Mouse (Mus musculus) skeletal muscle tissue, adult 2 months (tissue): Measurements from ENCODE around the gene Evx2.
A peak's percentile ranks its signal among the peaks of the same experiment; 100 is the strongest.

ENCODE experiments used
- DNase-seq: peaks from one replicate; pipeline ENCODE4 v3.0.0-alpha.2; 2012; ENCODE audit warnings: low read depth, low spot score

The Evx2 gene

GRCm38 (mm10) chr2:74620368-74620767 is 39.0 kb downstream of the Evx2 start:
- no peak for DNase-seq

- no peak for DNase-seq
Observed at GRCm38 (mm10) chr2:74619676-74620246, 39.6 kb downstream of the Evx2 start.

DNA sequence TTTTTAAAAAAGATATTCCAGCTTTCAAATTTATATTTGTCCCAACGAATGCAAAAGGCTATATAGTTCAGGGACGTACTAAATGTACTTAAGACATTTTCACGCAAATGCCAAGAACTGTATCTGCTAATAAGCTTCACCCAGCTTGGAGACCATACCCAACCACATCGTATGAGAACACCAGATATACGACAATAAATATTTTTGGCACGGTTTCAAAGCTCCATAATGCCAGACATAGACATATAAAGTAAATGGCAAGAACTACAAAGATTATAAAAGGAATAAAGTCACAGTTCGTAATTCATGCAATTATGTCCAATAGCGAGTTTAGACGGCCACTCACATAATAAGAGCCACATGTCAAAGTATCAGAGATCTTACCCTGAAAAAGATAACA is 41.7 kb downstream of the Evx2 start:
- no peak for DNase-seq

DNA sequence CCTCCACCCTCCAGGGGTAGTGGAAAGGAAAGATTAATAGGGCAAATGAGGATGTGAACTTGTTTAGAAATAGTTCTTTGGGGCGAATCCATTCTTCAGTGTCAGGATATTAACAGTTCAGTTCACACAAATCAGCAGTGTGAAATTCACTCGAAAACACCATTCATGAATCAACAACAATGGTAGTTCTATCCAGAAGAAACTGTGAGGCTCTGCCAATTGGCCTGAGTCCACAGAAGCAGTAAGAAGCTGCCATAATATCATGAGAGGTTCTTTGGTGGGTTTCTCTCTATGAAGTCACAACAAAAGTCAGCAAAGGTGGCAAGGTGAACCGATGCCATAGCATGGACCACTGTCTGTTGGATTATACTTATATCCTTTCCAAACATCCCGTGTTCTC is 48.0 kb downstream of the Evx2 start:
- DNase-seq = no peak

- DNase-seq = no peak
Observed at GRCm38 (mm10) chr2:74609350-74609749, 50.0 kb downstream of the Evx2 start.

DNA sequence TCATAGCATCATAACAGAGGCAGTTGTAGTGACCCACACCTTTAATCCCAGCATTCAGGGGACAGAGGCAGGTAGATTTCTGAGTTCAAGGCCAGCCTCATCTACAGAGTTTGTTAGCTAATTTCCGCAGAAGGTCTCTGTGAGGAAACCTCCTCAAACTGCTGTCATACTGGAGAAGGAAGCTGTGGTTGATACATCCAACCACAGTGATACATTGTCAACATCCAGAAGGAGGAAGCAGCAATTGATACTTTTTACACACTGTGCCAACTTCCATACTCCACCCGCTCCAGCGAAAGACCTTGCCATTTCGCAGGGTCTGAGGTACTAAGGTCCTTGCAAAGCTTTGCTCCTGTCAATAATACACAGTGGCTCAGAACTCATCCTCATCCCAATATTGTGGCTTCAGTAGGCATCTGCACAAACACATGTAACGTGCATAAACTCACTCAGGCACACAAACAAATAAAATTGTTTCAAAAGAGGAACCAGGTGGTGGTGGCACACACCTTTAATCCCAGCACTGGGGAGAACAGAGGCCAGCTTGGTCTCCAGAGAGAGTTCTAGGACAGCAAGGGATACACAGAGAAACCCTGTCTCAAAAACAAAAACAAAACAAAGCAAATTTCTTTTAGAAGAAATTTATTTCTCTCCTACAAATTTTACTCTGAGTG is 53.1 kb downstream of the Evx2 start:
- DNase-seq = peak; percentile 2

DNA sequence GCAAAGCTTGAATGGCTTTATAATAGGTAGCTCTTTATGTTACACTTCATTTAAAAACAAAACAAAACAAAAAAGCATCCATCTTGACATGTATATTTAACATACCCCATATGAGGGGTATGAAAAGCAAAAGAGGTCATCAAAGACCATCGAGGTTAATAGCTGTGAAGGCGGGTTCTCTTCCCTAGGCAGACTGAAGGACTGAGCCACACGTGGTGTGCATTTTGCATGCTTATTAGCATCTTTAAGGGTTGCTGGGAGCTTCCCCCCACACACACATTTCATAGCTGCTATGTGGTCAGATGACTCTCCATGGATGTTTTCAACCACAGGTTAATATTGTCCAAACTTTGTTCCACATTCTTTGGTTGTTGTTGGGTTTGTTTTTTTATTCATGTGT is 55.3 kb downstream of the Evx2 start:
- DNase-seq = no peak
